Comparison of ENCODE assay signal across 7 mouse cellular contexts in genomic region chr11:100319492-100320171, GRCm38 (mm10). TPM values are rescaled to one million over a fixed set of nuclear protein-coding genes. Genes with fewer than 3 reads are reported as not detected.
DNase-seq lines count a peak whose midpoint lies in the region; ATAC-seq lines count a peak whose summit lies in the region.

Gene Eif1 (plus strand): TSS chr11:100319885.

- peak within 1 kb of the TSS; percentile 99 for H3K27ac ChIP-seq in intestine, embryonic 16.5 days (ENCODE audit: low read length)
- peak within 1 kb of the TSS; percentile 92 for H3K27ac ChIP-seq in midbrain, embryonic 11.5 days (ENCODE audit: low read depth, low read length)

- no peaks in the 10 kb centered on the region for H3K9me3 ChIP-seq in intestine, embryonic 16.5 days (ENCODE audit: control insufficient read depth, low read length)
- H3K9me3 ChIP-seq in midbrain, embryonic 11.5 days (ENCODE audit: control insufficient read depth, low read length) = no peaks in the 10 kb centered on the region

- peak within 1 kb of the TSS; percentile 94 for H3K9ac ChIP-seq in intestine, embryonic 16.5 days (ENCODE audit: low read depth, low read length)
- H3K9ac ChIP-seq in midbrain, embryonic 11.5 days (ENCODE audit: low read length) = peak within 1 kb of the TSS; percentile 96

- peak within 1 kb of the TSS; percentile 75 for H3K4me2 ChIP-seq in intestine, embryonic 16.5 days (ENCODE audit: low read depth, low read length)
- peak within 1 kb of the TSS; percentile 82 for H3K4me2 ChIP-seq in midbrain, embryonic 11.5 days

- peak; percentile 89 for ATAC-seq in intestine, embryonic 16.5 days
- peak; percentile 90 for ATAC-seq in midbrain, embryonic 11.5 days (ENCODE audit: low FRiP score)

- intact Hi-C loops in left cerebral cortex, postnatal 36 days (cut with DNase I) = loop anchor here (5.0 kb wide), 1 partner anchor 38 kb away; the partner anchor contains the start of gene Hap1

- peak within 1 kb of the TSS; percentile 74 for H3K4me3 ChIP-seq in intestine, embryonic 16.5 days (ENCODE audit: low read length)
- peak within 1 kb of the TSS; percentile 90 for H3K4me3 ChIP-seq in midbrain, embryonic 11.5 days (ENCODE audit: low read depth, low read length)

- H3K36me3 ChIP-seq in intestine, embryonic 16.5 days (ENCODE audit: control insufficient read depth, insufficient read depth, low read length) = peaks cover 6% of the 10 kb centered on the region; the same call in 1 of the 2 replicates
- H3K36me3 ChIP-seq in midbrain, embryonic 11.5 days (ENCODE audit: control insufficient read depth, insufficient read depth, low read length) = peaks cover 11% of the 10 kb centered on the region

- peaks cover 12% of the 10 kb centered on the region; the same call in 1 of the 2 replicates for H3K4me1 ChIP-seq in intestine, embryonic 16.5 days (ENCODE audit: control insufficient read depth, insufficient read depth, low read length)
- H3K4me1 ChIP-seq in midbrain, embryonic 11.5 days (ENCODE audit: control insufficient read depth, insufficient read depth, low read length) = peaks cover 3% of the 10 kb centered on the region; the same call in 1 of the 2 replicates

- under 1% methylated on average over 57 of the region's 58 CpGs for WGBS in intestine, embryonic 16.5 days
- under 1% methylated on average over 56 of the region's 58 CpGs for WGBS in midbrain, embryonic 11.5 days

- no peaks in the 10 kb centered on the region for H3K27me3 ChIP-seq in intestine, embryonic 16.5 days (replicated peaks; ENCODE audit: control insufficient read depth, insufficient read depth, low read length)
- H3K27me3 ChIP-seq in midbrain, embryonic 11.5 days (ENCODE audit: control insufficient read depth, insufficient read depth, low read length) = no peaks in the 10 kb centered on the region

- DNase-seq in adrenal gland, adult 8-10 months = peak; percentile 100
- DNase-seq in embryo, embryonic 9.5 days (ENCODE audit: extremely low spot score) = peak; percentile 100
- DNase-seq in gastrocnemius, postnatal 4 days (ENCODE audit: low spot score in 2 of 2) = peak; percentile 100
- peak; percentile 100 for DNase-seq in left cerebral cortex, postnatal 36 days (ENCODE audit: low spot score in 2 of 2)
- peak; percentile 100 for DNase-seq in midbrain, embryonic 11.5 days (ENCODE audit: low spot score, missing footprints)
- DNase-seq in skeletal muscle tissue, adult 2 months (ENCODE audit: low read depth, low spot score) = peak; percentile 100

RNA-seq across cellular contexts. Expression of gene Eif1, which starts in this region (rescaled TPM):
- 1,000 to 10,000 TPM in 3 of 4 experiments, 100 to 1,000 TPM in 1; 987 to 1,365 (median 1,077) TPM for total RNA-seq in adrenal gland, adult 8-10 months (2022)
- 100 to 1,000 TPM; 842 to 874 TPM for total RNA-seq in gastrocnemius, postnatal 4 days (2021)
- polyA plus RNA-seq in intestine, embryonic 16.5 days (2015; fragmentation: Nextera tagmentation; extraction: Ambion mirVana) = 1,811 and 1,878 TPM in 2 replicates
- 100 to 1,000 TPM; 712 to 762 TPM for total RNA-seq in left cerebral cortex, postnatal 36 days (2021)
- 1,701 and 1,853 TPM in 2 replicates for polyA plus RNA-seq in midbrain, embryonic 11.5 days (2014; fragmentation: Nextera tagmentation; extraction: Ambion mirVana)

Comparison
In these comparisons a context has a peak if more than half of its experiments do, and no peak if none do; other contexts are left out.
1. Peak in every context shown above with its lines: DNase-seq, ATAC-seq, H3K4me3 ChIP-seq and H3K27ac ChIP-seq.